Mouse (Mus musculus) spleen, postnatal 4 days (tissue): ENCODE measurements around the gene Sympk.

Source experiments
- DNase-seq, 2 experiments: peaks; one replicate each; pipeline ENCODE4 v3.0.0; 2022; ENCODE audit warnings: low spot score in 2 of 2

Sympk gene

GRCm38 (mm10) chr7:19083701-19084100, 59.5 kb downstream of the Sympk start, which contains the start of gene Dmpk:
TSS of gene Dmpk (plus strand) at chr7:19083849.
- DNase-seq = peak in 1 of 2 experiments; percentile 66

GRCm38 (mm10) chr7:19084277-19084771, 60.1 kb downstream of the Sympk start:
- peak; percentile 58 to 80 for DNase-seq

- DNase-seq = peak in 1 of 2 experiments; percentile 63
Observed at GRCm38 (mm10) chr7:19084921-19085473, 60.8 kb downstream of the Sympk start.

GRCm38 (mm10) chr7:19085495-19085894, 61.3 kb downstream of the Sympk start:
- no peak for DNase-seq

- peak; percentile 82 to 87 for DNase-seq
Observed at GRCm38 (mm10) chr7:19086042-19086441, 61.9 kb downstream of the Sympk start.

- peak in 1 of 2 experiments; percentile 65 for DNase-seq
Observed at GRCm38 (mm10) chr7:19086760-19087159, 62.6 kb downstream of the Sympk start.

- peak; percentile 73 to 90 for DNase-seq
Observed at GRCm38 (mm10) chr7:19088813-19089212, 64.6 kb downstream of the Sympk start.

- peak in 1 of 2 experiments; percentile 63 for DNase-seq
Observed at GRCm38 (mm10) chr7:19091913-19092312, 67.7 kb downstream of the Sympk start.

- peak in 1 of 2 experiments; percentile 74 for DNase-seq
Observed at GRCm38 (mm10) chr7:19092381-19093173, 68.4 kb downstream of the Sympk start.

- DNase-seq = peak; percentile 90 to 95
Observed at GRCm38 (mm10) chr7:19093174-19093521, 69.0 kb downstream of the Sympk start.

- DNase-seq = peak; percentile 82 to 91
Observed at GRCm38 (mm10) chr7:19093537-19094385, 69.6 kb downstream of the Sympk start.

GRCm38 (mm10) chr7:19094471-19094825, 70.3 kb downstream of the Sympk start, which contains the start of gene Six5:
TSS of gene Six5 (plus strand) at chr7:19094594.
- DNase-seq = peak; percentile 51 to 82

GRCm38 (mm10) chr7:19094826-19095750, 70.9 kb downstream of the Sympk start:
- DNase-seq = peak in 1 of 2 experiments; percentile 77

GRCm38 (mm10) chr7:19095751-19096110, 71.6 kb downstream of the Sympk start:
- DNase-seq = peak in 1 of 2 experiments; percentile 64

GRCm38 (mm10) chr7:19096421-19096976, 72.3 kb downstream of the Sympk start:
- no peak for DNase-seq

GRCm38 (mm10) chr7:19097217-19097616, 73.0 kb downstream of the Sympk start:
- DNase-seq = no peak

GRCm38 (mm10) chr7:19097863-19098262, 73.7 kb downstream of the Sympk start:
- DNase-seq = no peak

- no peak for DNase-seq
Observed at GRCm38 (mm10) chr7:19098811-19099210, 74.6 kb downstream of the Sympk start.

GRCm38 (mm10) chr7:19100290-19100689, 76.1 kb downstream of the Sympk start:
- no peak for DNase-seq

GRCm38 (mm10) chr7:19103741-19104140, 79.6 kb downstream of the Sympk start:
- DNase-seq = no peak
